Mouse (Mus musculus): ENCODE measurements around the gene Rap1gap2.
A peak's percentile ranks its signal among the peaks of the same experiment; 100 is the strongest.

Rap1gap2 gene

GRCm38 (mm10) chr11:74404216-74404615 is 206.5 kb downstream of the Rap1gap2 start:
- DNase-seq, result no peak

GRCm38 (mm10) chr11:74402126-74402525 is 208.6 kb downstream of the Rap1gap2 start:
- no peak for DNase-seq

DNA sequence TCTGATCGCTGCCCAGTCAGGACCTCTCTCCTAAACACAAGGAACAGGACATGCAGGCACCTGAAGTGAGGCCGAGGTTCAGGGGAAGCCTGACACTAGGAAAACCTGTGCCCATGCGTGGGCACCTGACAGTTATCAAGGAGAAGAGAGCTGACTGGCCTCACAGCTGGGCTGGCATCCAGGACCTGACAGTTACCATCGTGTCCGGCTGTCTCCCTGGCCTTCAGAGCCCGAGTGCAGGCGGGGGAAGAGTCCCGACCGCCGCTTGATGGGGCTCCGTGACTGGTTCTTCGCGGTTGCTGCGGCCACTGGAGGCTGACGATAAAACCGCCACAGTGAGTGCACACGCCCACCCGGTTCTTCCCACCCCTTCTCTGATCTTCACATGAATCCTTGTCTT is 215.1 kb downstream of the Rap1gap2 start:
- no peak for DNase-seq

DNA sequence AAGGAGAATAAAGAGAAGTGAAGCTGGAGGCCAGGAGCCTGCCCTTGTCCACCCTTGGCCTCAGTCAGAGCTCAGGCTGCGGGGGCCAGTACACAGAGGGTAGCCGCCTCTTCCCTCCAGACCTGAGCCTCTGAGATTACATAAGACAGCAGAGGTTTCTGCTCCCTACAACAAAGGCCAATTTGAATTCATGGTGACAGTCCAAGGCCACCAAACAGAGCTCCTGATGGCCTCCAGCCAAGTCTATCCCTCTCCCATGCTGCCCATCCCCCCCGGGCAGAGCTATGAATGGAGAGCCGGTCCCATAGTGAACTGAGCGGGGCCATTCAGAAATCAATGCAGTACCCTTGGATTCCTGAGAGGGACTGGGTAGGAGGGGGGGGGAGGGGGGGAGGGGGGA is 217.2 kb downstream of the Rap1gap2 start:
- no peak for DNase-seq

- DNase-seq, result no peak
Observed at GRCm38 (mm10) chr11:74392903-74393302, 217.8 kb downstream of the Rap1gap2 start.

DNA sequence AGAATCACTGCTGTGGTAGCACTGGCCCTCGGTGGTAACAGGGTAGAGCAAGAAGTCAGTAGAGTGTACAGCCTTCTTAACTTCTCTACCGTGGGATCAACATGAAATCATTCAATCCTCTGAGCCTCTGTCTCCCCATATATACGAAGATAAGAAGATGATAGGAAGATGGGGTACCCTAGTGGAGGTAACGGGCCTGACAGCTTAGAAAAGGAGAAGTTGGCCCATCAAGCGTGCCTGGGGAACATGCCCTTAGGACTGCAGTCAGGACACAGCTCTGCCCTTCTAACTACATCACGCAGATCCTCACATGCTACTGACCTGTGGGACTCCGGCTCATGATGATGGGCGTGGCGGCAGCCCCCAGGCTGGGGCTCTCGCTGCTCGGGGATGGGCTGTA is 218.8 kb downstream of the Rap1gap2 start:
- no peak for DNase-seq

DNA sequence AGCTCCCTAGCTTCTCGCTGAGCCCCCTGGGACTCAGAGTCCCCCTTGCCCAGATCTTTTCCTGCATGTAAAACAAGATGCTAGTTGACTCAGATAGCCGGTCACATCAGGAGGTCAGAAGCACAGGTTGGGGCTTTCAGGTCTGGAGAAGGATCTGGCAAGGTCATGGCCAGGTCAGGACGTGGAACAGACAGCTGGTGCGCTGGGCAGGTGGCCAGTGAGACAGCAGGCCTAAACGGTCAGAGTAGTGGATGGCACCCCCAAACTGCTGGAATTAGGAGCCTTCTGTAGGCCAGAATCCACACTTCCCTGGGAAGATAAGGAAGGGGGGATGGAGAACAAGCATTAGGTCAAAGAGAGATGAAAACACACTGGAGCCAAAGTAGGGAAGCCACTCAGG is 223.5 kb downstream of the Rap1gap2 start:
- no peak for DNase-seq

GRCm38 (mm10) chr11:74385674-74386073 is 225.0 kb downstream of the Rap1gap2 start:
- DNase-seq, result no peak

DNA sequence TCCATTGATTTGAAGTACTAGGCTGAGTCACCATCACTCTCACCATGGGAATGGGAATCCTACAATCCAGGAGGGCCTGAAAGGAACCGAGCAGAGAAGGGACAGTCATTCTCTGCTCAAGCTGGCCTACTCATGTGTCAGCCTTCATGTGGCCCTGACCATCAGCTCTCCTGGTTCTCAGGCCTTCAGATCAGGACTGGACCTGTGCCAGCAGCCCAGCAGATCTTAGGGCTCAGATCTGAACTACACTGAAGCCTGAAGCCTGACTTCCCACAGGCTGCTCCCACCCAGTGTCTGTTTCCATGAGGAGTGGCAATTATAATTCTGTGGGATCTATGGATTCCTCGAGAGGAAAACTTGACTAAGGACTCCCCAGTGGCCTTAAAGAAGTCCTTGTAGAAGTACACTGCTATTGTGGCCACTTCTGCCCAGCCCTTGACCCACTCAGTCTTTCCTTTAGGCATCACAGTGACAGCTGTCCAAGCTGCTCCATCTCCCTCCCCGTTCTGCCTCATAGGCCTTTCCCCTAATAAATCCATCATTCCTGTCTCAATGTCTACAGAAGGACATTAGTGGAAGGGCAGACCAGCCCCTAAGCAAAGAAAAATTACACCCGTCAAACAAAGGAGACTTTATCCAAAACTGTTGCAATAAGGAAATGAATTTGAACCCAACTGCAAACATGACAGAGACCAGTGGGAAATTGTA is 231.4 kb downstream of the Rap1gap2 start:
- no peak for DNase-seq

GRCm38 (mm10) chr11:74376847-74377246 is 233.9 kb downstream of the Rap1gap2 start:
- peak; percentile 57 for DNase-seq

- DNase-seq, result peak; percentile 42
Observed at GRCm38 (mm10) chr11:74371393-74372100, 239.2 kb downstream of the Rap1gap2 start.

GRCm38 (mm10) chr11:74361769-74362168 is 248.9 kb downstream of the Rap1gap2 start, which contains the start of gene Olfr412:
Gene Olfr412 (plus strand): TSS chr11:74362069.
- no peak for DNase-seq

GRCm38 (mm10) chr11:74352550-74352949 is 258.2 kb downstream of the Rap1gap2 start, which contains the start of gene Olfr411:
Gene Olfr411 (minus strand): TSS chr11:74352650.
- no peak for DNase-seq

- no peak for DNase-seq
Observed at GRCm38 (mm10) chr11:74337931-74338330, 272.8 kb downstream of the Rap1gap2 start, which contains the start of gene Olfr410. Gene Olfr410 (minus strand): TSS chr11:74338031.

Measured in layer of hippocampus, adult 9-11 months (tissue).